Mouse (Mus musculus) spleen, adult 2 months (tissue): ENCODE results near the gene Eef1akmt1. TPM values are rescaled to one million over a fixed set of nuclear protein-coding genes. Genes with fewer than 3 reads are reported as not detected.

Source experiments
- DNase-seq, 2 experiments: peaks; one replicate each; pipeline versions ENCODE4 v3.0.0 to v3.0.0-alpha.2; 2012 to 2021; ENCODE audit warnings: low spot score in 2 of 2, low read depth in 1 of 2
- H3K27ac ChIP-seq: fragments of 200-500 bp; 2 replicates; pipeline ENCODE4 v1.5.1; 2012; ENCODE audit warnings: low read length, inconsistent platforms; ENCODE audit not compliant: insufficient read depth
- H3K27me3 ChIP-seq: fragments of 200-500 bp; 2 replicates; pipeline ENCODE4 v1.6.1; 2012; ENCODE audit warnings: mild to moderate bottlenecking, moderate library complexity, low read length, inconsistent platforms; ENCODE audit not compliant: control insufficient read depth, insufficient read depth
- H3K36me3 ChIP-seq: fragments of 200-500 bp; 2 replicates; pipeline ENCODE4 v1.6.1; 2012; ENCODE audit warnings: mild to moderate bottlenecking, low read length, inconsistent platforms; ENCODE audit not compliant: control insufficient read depth, insufficient read depth
- H3K4me1 ChIP-seq: fragments of 200-500 bp; 2 replicates; pipeline ENCODE4 v1.6.1; 2011; ENCODE audit warnings: inconsistent platforms; ENCODE audit not compliant: control insufficient read depth, insufficient read depth, insufficient read length
- H3K4me3 ChIP-seq: fragments of 200-500 bp; 2 replicates; pipeline ENCODE4 v1.5.1; 2011; ENCODE audit warnings: mild to moderate bottlenecking, inconsistent platforms; ENCODE audit not compliant: insufficient read depth, insufficient read length; ENCODE audit errors: extremely low read depth
- CTCF ChIP-seq: fragments of 200-500 bp; IDR thresholded peaks from 2 replicates; pipeline ENCODE4 v1.5.1; 2011; ENCODE audit warnings: mild to moderate bottlenecking, inconsistent platforms; ENCODE audit not compliant: insufficient read depth, insufficient read length, insufficient replicate concordance; ENCODE audit errors: extremely low read depth
- POLR2A ChIP-seq: fragments of 200-500 bp; IDR thresholded peaks from 2 replicates; pipeline ENCODE4 v1.6.1; 2011; ENCODE audit warnings: low read depth, low read length, inconsistent platforms
- WGBS: fragments of 180-500 bp; shearing (Covaris S2); methylation state at CpG from one replicate; pipeline ENCODE4 v1.1.7; 2018; 5-methylcytosine and 5-hydroxymethylcytosine counted together
- polyA plus RNA-seq: library from polyadenylated mRNA; depleted of rRNA; stranded (reverse); fragments of >200 nt; gene quantifications from 2 replicates; pipeline ENCODE4 v1.2.3, GENCODE M21; 2012

Eef1akmt1 gene
- polyA plus RNA-seq, 1 experiment = 7.8 TPM

DNA sequence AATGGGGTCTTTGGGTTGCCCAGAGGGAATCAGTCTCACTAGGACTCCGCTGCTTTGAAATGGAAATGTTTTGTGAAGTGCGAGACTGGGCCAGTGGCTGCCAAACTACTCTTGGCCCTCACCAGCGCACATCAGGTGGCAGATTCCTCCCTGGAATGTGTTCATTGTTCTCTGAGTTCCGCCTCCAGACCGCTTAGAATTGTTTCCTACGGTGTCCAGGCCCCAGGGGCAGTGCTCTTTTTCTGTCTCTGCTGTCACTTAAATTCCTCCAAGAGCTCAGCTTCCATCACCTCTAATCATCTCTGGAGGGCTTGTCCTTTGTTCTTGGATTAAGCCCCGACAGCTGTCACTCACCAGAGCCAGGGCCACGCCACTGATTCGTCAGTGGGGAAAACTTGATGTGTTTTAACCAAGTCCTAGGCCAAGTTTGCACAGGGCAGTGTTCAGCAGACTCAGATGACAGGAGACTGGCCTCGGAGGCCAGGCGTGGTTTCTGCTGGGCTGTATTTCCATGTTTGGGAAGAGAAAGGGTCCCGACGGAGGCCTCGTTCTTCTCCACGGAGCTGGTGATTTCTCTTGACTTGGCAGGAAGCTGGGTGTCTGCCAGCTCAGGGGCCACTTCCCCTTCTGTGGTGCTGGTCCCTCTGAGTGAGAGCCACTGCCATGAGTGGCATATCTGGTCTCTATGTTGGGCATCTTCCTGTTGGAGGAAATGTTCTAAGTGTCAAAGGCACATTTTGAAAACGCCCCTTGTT, 34.0 kb downstream of the Eef1akmt1 start:
- Histone ChIP-seq H3K4me1 (no peaks in the 10 kb centered on the region; the same call in 1 of the 2 replicates), H3K27ac (no peak overlapping the region), H3K27me3 (0 out of 2 replicates have a peak, but pooled peaks cover 1% of the 10 kb centered on the region), H3K36me3 (no peaks in the 10 kb centered on the region), H3K4me3 (no peak overlapping the region)
- TF ChIP-seq CTCF (no peak), POLR2A (no peak)
- DNase-seq = peak in 1 of 2 experiments; percentile 17
- 34% methylated on average over 16 of the region's 16 CpGs for WGBS

DNA sequence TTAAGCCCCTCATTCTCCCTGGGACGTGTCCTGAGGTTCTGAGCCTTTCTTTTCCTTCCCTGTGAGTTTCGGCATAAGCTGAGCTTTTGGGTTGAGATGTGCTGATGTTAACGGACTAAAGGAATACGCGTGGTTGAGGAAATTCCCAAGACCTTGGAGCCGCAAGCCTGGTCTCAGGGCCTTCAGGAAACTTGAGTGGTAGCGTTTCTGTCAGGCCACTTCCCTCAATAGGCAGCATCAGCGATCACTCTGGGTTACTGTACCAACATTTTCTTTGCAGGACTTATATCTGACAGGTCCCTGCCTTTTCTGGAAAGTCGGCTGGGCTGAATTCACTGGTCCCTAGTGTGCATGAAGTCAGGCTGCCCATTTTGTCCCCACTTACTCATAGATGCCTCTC, 34.6 kb downstream of the Eef1akmt1 start:
- TF ChIP-seq POLR2A = no peak
- TF ChIP-seq CTCF = no peak
- no peaks in the 10 kb centered on the region for H3K36me3 ChIP-seq
- no peak overlapping the region for H3K27ac ChIP-seq
- H3K4me1 ChIP-seq = no peaks in the 10 kb centered on the region; the same call in 1 of the 2 replicates
- no peak for DNase-seq
- H3K27me3 ChIP-seq = 0 out of 2 replicates have a peak, but pooled peaks cover 1% of the 10 kb centered on the region
- no peak overlapping the region for H3K4me3 ChIP-seq
- WGBS = 86% methylated on average over 9 of the region's 9 CpGs

DNA sequence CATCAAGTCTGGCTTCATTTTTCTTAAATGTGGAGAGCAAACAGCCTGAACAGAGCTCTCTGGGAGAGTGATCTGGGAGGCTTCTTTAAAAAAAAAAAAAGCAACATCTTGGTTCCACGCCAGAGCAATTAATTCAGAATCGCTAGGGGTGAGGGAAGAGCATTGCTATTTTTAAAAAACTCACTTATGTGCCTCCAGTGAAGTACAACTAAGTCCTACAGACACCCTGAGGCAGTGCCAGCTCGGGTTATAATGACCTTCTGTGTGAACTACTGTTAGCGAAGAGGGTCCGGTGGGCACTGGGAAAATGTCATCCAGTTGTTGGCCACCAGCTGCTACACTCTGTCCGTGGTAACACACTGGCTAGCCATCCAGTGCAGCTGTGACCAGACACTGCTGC, 35.8 kb downstream of the Eef1akmt1 start:
- Histone ChIP-seq H3K36me3 (no peaks in the 10 kb centered on the region), H3K27ac (no peak overlapping the region), H3K27me3 (0 out of 2 replicates have a peak, but pooled peaks cover 1% of the 10 kb centered on the region), H3K4me1 (no peaks in the 10 kb centered on the region; the same call in 1 of the 2 replicates), H3K4me3 (no peak overlapping the region)
- DNase-seq = no peak
- WGBS = 51% methylated on average over 6 of the region's 6 CpGs
- TF ChIP-seq CTCF = no peak
- TF ChIP-seq POLR2A = no peak

DNA sequence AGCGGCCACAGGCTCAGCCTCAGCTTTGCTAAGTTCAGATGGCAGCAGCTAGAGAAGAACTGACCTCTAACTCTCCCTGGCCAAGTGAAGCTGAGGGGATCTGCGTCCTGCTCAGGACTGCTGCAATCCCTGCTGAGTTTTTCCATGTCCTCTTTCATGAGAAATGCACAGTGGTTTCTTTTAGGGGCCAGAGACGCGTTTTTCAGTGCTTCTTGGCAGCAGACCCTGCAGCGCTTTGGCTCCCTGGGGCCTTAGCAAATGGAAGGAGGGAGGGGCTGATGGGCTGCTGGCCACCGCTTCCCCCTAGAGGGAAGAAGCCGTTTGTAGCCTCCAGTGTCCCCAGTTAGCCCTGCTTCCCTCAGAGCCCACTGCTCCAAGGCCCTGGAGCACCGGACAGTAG, 36.5 kb downstream of the Eef1akmt1 start:
- no peak overlapping the region for H3K27ac ChIP-seq
- WGBS = 60% methylated on average over 8 of the region's 8 CpGs
- H3K36me3 ChIP-seq = no peaks in the 10 kb centered on the region
- 0 out of 2 replicates have a peak, but pooled peaks cover 1% of the 10 kb centered on the region for H3K27me3 ChIP-seq
- no peak for DNase-seq
- TF ChIP-seq POLR2A (no peak), CTCF (no peak)
- H3K4me1 ChIP-seq = no peaks in the 10 kb centered on the region; the same call in 1 of the 2 replicates
- H3K4me3 ChIP-seq = no peak overlapping the region

DNA sequence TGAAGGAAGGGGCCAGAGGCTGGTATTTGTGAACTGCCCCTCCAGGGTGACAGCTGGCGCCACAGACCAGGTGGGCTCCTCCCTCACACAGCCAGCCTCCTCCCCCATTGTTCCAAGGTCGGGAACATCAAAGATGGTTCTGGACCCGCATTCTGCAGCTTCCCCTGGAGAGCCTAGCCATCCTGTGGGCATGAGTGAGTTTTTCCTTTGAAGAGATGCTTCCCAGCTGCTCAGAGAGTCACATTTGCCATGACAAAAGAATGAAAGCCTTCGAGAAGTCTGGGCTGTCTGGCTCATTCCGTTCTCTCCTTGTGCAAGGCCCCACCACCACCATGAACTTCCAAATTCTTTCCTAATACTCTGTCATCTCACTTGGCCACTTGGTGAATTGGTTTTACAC, 37.1 kb downstream of the Eef1akmt1 start:
- peaks cover 4% of the 10 kb centered on the region; the same call in 1 of the 2 replicates for H3K27me3 ChIP-seq
- no peak overlapping the region for H3K4me3 ChIP-seq
- no peak overlapping the region for H3K27ac ChIP-seq
- DNase-seq = no peak
- 76% methylated on average over 5 of the region's 5 CpGs for WGBS
- H3K4me1 ChIP-seq = no peaks in the 10 kb centered on the region; the same call in 1 of the 2 replicates
- H3K36me3 ChIP-seq = no peaks in the 10 kb centered on the region
- TF ChIP-seq POLR2A (no peak), CTCF (no peak)

DNA sequence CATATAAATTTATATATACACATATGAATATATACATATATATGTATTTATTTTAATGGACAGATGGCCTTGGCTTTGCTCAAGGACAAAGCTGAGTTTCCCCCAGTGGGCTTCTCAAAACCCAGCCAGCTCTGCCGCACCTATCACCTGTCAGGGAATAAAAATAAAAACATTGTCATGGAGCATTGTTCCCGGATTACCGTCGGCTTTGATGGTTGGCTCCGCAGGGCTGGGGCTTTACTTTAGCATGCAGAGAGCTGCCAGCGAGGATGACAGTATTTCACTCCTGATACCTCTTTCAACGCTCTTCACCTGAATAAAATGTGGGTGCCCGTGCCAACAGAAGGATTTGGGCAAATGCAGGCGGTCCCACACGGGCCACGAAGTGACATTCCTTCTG, 37.6 kb downstream of the Eef1akmt1 start:
- Histone ChIP-seq H3K36me3 (no peaks in the 10 kb centered on the region), H3K4me1 (no peaks in the 10 kb centered on the region; the same call in 1 of the 2 replicates), H3K4me3 (no peak overlapping the region), H3K27ac (no peak overlapping the region), H3K27me3 (peaks cover 5% of the 10 kb centered on the region; the same call in 1 of the 2 replicates)
- WGBS = 91% methylated on average over 11 of the region's 11 CpGs
- DNase-seq = no peak
- TF ChIP-seq CTCF (no peak), POLR2A (no peak)

DNA sequence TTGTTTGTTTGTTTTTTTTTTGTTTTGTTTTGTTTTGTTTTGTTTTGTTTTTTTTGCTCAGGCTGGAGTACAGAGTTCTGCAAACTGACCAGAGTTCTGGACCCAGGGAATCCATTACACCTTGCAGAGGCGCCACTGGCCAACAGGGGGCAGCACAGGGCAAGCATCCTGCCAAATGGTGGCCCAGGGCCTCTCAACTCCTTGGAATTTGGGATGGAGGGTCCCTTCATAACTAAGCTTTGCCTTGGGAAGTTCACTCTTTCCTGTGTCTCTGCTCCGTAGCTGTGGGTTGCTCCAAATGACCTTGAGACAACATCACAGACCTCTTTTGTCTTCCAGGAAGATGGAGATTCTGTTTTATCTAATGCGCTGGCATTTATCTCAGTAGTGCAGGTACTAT, 38.2 kb downstream of the Eef1akmt1 start:
- Histone ChIP-seq H3K27ac (no peak overlapping the region), H3K36me3 (no peaks in the 10 kb centered on the region), H3K4me1 (no peaks in the 10 kb centered on the region; the same call in 1 of the 2 replicates), H3K4me3 (no peak overlapping the region), H3K27me3 (peaks cover 5% of the 10 kb centered on the region; the same call in 1 of the 2 replicates)
- TF ChIP-seq CTCF (peak; percentile 70; the same call in 1 of the 2 replicates), POLR2A (no peak)
- 52% methylated on average over 3 of the region's 3 CpGs for WGBS
- DNase-seq = peak in 1 of 2 experiments; percentile 16
